Mouse (Mus musculus) midbrain, postnatal 0 days (tissue): ENCODE results near the gene Ppp1r16b. TPM values are rescaled to one million over a fixed set of nuclear protein-coding genes. Genes with fewer than 3 reads are reported as not detected.

ENCODE experiments used
- ATAC-seq: fragments of 200-750 bp; cut with Nextera tagmentation; 2 replicates; pipeline ENCODE4 v1.8.0; 2017; ENCODE audit warnings: moderate number of reproducible peaks, mild to moderate bottlenecking, moderate TSS enrichment, moderate library complexity; ENCODE audit not compliant: low FRiP score
- DNase-seq: peaks from one replicate; pipeline ENCODE4 v3.0.0-alpha.2; 2015; ENCODE audit warnings: low spot score
- H3K27ac ChIP-seq: fragments of 300-500 bp; sonication (generic); 2 replicates; pipeline ENCODE4 v1.5.1; 2014; ENCODE audit warnings: low read depth, mild to moderate bottlenecking, low read length, mixed read lengths
- H3K27me3 ChIP-seq: fragments of 300-500 bp; sonication (generic); 2 replicates; pipeline ENCODE4 v1.6.1; 2014; ENCODE audit warnings: low read length, control low read depth, mixed read lengths; ENCODE audit not compliant: insufficient read depth
- H3K36me3 ChIP-seq: fragments of 300-500 bp; sonication (generic); 2 replicates; pipeline ENCODE4 v1.6.1; 2014; ENCODE audit warnings: low read length, control low read depth, mixed read lengths; ENCODE audit not compliant: insufficient read depth
- H3K4me1 ChIP-seq: fragments of 300-500 bp; sonication (generic); 2 replicates; pipeline ENCODE4 v1.6.1; 2014; ENCODE audit warnings: mild to moderate bottlenecking, control low read depth, antibody characterized with exemption, low read length, mixed read lengths; ENCODE audit not compliant: insufficient read depth
- H3K4me2 ChIP-seq: fragments of 300-500 bp; sonication (generic); 2 replicates; pipeline ENCODE4 v1.6.1; 2014; ENCODE audit warnings: low read depth, mild to moderate bottlenecking, low read length, mixed read lengths; ENCODE audit not compliant: poor library complexity, severe bottlenecking
- H3K4me3 ChIP-seq: fragments of 300-500 bp; sonication (generic); 2 replicates; pipeline ENCODE4 v1.5.1; 2014; ENCODE audit warnings: low read depth, mild to moderate bottlenecking, low read length, moderate library complexity
- H3K9ac ChIP-seq: fragments of 300-500 bp; sonication (generic); replicated peaks from 2 replicates; pipeline ENCODE4 v1.6.1; 2014; ENCODE audit warnings: mild to moderate bottlenecking, low read length, moderate library complexity, mixed read lengths; ENCODE audit not compliant: poor library complexity, severe bottlenecking
- H3K9me3 ChIP-seq: fragments of 300-500 bp; sonication (generic); 2 replicates; pipeline ENCODE4 v1.6.1; 2016; ENCODE audit warnings: low read length, control low read depth
- CTCF ChIP-seq: IDR thresholded peaks from 2 replicates; pipeline ENCODE4 v1.5.1; 2016; ENCODE audit warnings: antibody characterized with exemption, mild to moderate bottlenecking
- WGBS: fragments of 180-500 bp; shearing (Covaris S2); extraction: QIAGEN DNeasy Blood & Tissue Kit; methylation state at CpG from one replicate; pipeline ENCODE4 v1.1.7; 2014; 5-methylcytosine and 5-hydroxymethylcytosine counted together
- polyA plus RNA-seq: library from polyadenylated mRNA; unstranded; fragments of >200 nt; fragmentation: Nextera tagmentation; extraction: Ambion mirVana; gene quantifications from 2 replicates; pipeline ENCODE4 v1.2.1, GENCODE M21; 2015
- total RNA-seq: library from RNA; depleted of rRNA; stranded (reverse); fragments of >200 nt; gene quantifications from 2 replicates; pipeline ENCODE4 v1.2.3, GENCODE M21; 2014

Ppp1r16b gene
- total and polyA plus RNA-seq, 2 experiments from 2014 or later = 31.6 to 32.2 TPM

DNA sequence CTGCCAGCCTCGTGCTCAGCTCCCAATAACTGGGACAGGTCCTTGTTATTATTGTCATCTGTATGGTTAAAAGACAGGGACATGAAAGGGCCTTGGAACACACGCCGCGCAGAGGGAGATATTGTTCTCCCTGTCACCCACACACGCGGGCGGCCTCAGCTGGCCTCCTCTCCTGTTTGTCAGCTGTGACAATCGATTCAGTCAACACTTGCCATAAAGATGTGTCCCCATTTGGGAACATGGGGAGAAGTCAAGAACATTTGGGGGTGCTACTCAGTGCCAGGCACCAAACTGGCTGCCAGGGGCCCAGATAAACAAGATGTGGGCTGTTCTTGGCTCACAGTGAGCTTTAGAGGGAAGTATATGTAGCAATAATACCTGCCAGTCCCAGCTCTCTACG, 84.2 kb downstream of the Ppp1r16b start:
- H3K4me2 ChIP-seq = no peak overlapping the region
- TF ChIP-seq CTCF = no peak
- no peak overlapping the region for H3K9ac ChIP-seq
- no peaks in the 10 kb centered on the region; the same call in 1 of the 2 replicates for H3K4me1 ChIP-seq
- H3K9me3 ChIP-seq = no peaks in the 10 kb centered on the region
- no peak overlapping the region for H3K4me3 ChIP-seq
- peaks cover 22% of the 10 kb centered on the region for H3K36me3 ChIP-seq
- ATAC-seq (no peak), DNase-seq (no peak)
- WGBS = 81% methylated on average over 9 of the region's 9 CpGs
- H3K27me3 ChIP-seq = no peaks in the 10 kb centered on the region
- no peak overlapping the region for H3K27ac ChIP-seq

DNA sequence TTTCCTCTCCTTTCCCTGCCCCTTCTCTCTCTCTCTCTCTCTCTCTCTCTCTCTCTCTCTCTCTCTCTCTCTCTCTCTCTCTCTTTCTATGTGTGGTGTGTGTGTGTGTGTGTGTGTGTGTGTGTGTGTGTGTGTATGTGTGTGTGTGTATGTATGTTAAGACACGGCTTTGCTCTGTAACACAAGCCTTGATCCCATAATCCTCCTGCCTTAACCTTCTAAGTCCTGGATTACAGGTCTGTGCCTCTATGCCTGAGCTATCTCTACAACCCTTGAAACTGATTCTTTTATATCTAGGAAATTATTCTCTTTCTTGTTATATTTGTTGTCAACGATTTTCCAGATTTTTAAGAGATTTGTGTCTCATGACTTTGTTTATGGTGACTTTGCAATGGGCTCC, 95.0 kb downstream of the Ppp1r16b start:
- no peak for TF ChIP-seq CTCF
- DNase-seq = no peak
- Histone ChIP-seq H3K36me3 (peaks cover 53% of the 10 kb centered on the region), H3K27ac (no peak overlapping the region), H3K9ac (no peak overlapping the region), H3K27me3 (no peaks in the 10 kb centered on the region), H3K9me3 (no peaks in the 10 kb centered on the region), H3K4me3 (no peak overlapping the region), H3K4me1 (no peaks in the 10 kb centered on the region), H3K4me2 (no peak overlapping the region)
- WGBS = 78% methylated on average over 2 of the region's 2 CpGs
- ATAC-seq = no peak

GRCm38 (mm10) chr2:158762339-158762738, 97.1 kb downstream of the Ppp1r16b start:
- H3K4me2 ChIP-seq = no peak overlapping the region
- H3K27ac ChIP-seq = no peak overlapping the region
- no peak overlapping the region for H3K9ac ChIP-seq
- no peaks in the 10 kb centered on the region for H3K4me1 ChIP-seq
- no peak overlapping the region for H3K4me3 ChIP-seq
- no peak for ATAC-seq
- WGBS = 86% methylated on average over 5 of the region's 5 CpGs
- peaks cover 33% of the 10 kb centered on the region for H3K36me3 ChIP-seq
- no peaks in the 10 kb centered on the region for H3K27me3 ChIP-seq
- TF ChIP-seq CTCF = no peak
- no peaks in the 10 kb centered on the region for H3K9me3 ChIP-seq
- DNase-seq = no peak

- H3K4me2 ChIP-seq = peak within 1 kb of the TSS; percentile 91
- H3K9me3 ChIP-seq = no peaks in the 10 kb centered on the region
- peak; percentile 71 for TF ChIP-seq CTCF
- H3K36me3 ChIP-seq = peaks cover 3% of the 10 kb centered on the region
- H3K27me3 ChIP-seq = no peaks in the 10 kb centered on the region
- H3K4me1 ChIP-seq = no peaks in the 10 kb centered on the region; the same call in 1 of the 2 replicates
- H3K9ac ChIP-seq = no peak within 1 kb of the TSS; the same call in 1 of the 2 replicates
- peak within 1 kb of the TSS; percentile 46 for H3K4me3 ChIP-seq
- under 1% methylated on average over 48 of the region's 48 CpGs for WGBS
- DNase-seq (peak; percentile 98), ATAC-seq (peak; percentile 98)
- no peak within 1 kb of the TSS for H3K27ac ChIP-seq
These were observed 102.6 kb downstream of the Ppp1r16b start, which contains the start of gene Fam83d for GRCm38 (mm10) chr2:158767742-158768339. Gene Fam83d (plus strand): TSS chr2:158768093.

- Histone ChIP-seq H3K4me3 (peak overlapping the region; percentile 46), H3K36me3 (no peaks in the 10 kb centered on the region), H3K9me3 (no peaks in the 10 kb centered on the region), H3K27ac (no peak overlapping the region), H3K4me2 (peak overlapping the region; percentile 91), H3K27me3 (no peaks in the 10 kb centered on the region), H3K4me1 (no peaks in the 10 kb centered on the region; the same call in 1 of the 2 replicates), H3K9ac (no peak overlapping the region; the same call in 1 of the 2 replicates)
- under 1% methylated on average over 29 of the region's 37 CpGs for WGBS
- DNase-seq (no peak), ATAC-seq (peak; percentile 14; the same call in 1 of the 2 replicates)
- TF ChIP-seq CTCF = no peak
These were observed 103.2 kb downstream of the Ppp1r16b start for GRCm38 (mm10) chr2:158768350-158768749.

DNA sequence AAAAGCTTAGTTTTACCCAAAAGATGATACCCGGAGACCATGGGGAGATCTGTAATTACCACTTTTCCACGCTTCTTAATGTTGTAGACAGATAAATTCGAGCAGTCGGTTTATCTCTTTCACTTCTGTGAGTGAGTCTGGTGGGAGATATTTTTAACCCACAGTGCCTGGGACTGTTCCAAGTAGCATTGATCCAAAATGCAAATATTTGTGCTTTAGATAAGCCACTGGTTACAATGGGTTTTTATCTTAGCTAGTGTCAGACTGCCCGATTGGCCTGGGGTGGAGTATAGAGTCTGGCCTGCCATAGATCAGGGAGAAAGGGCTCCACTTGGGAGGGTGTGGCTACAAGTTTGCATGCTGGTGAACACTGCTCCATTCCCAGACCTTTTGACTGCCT, 103.6 kb downstream of the Ppp1r16b start:
- Histone ChIP-seq H3K4me3 (peak overlapping the region; percentile 46), H3K4me1 (no peaks in the 10 kb centered on the region; the same call in 1 of the 2 replicates), H3K27me3 (no peaks in the 10 kb centered on the region), H3K36me3 (no peaks in the 10 kb centered on the region), H3K9me3 (no peaks in the 10 kb centered on the region), H3K9ac (no peak overlapping the region), H3K27ac (no peak overlapping the region), H3K4me2 (peak overlapping the region; percentile 91)
- 6% methylated on average over 5 of the region's 5 CpGs for WGBS
- DNase-seq = no peak
- no peak for TF ChIP-seq CTCF
- no peak for ATAC-seq
